Mouse (Mus musculus) ES-CJ7 (cell line): ENCODE results near the gene Gimap7.
"Not testable (repeated sequence)": the region's sequence is repeated elsewhere in the genome, so short reads cannot be mapped to it uniquely, and the experiment has no call there.

Experiments
- DNase-seq: peaks from one replicate; pipeline ENCODE4 v3.0.0; 2011; ENCODE audit warnings: low read depth, low spot score

Gene Gimap7

GRCm38 (mm10) chr6:48718455-48718854 lies at the start of gene Gimap7, which contains the start of gene Gm28053:
Gene Gimap7, plus strand, starts transcription at chr6:48718621.
Gene Gm28053, plus strand, starts transcription at chr6:48718607.
- peak; percentile 24 for DNase-seq

DNA sequence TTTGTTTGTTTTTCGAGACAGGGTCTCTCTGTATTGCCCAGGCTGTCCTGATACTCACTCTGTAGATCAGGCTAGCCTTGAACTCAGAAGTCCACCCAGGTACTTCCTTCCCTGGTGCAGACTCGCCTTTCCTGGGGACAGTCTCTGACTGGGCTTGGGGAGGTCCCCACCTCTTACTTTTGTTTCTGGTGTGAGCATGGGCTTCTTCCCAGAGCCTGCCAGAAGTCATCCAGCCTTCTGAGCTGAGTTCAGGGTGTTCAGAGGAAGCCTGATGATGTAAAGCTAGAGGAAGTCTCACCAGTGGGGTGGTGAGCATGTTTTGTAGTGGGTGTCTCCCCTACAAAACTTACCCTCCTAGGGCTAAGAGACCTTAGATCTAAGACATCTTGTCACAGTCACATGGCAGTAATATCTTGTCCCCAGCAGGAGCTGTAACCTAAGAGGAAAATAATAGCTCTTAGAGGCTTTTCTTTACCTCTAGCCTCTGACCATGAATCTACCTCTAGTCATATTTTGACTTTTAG lies 48.9 kb upstream of the Gimap7 start:
- DNase-seq: no peak

DNA sequence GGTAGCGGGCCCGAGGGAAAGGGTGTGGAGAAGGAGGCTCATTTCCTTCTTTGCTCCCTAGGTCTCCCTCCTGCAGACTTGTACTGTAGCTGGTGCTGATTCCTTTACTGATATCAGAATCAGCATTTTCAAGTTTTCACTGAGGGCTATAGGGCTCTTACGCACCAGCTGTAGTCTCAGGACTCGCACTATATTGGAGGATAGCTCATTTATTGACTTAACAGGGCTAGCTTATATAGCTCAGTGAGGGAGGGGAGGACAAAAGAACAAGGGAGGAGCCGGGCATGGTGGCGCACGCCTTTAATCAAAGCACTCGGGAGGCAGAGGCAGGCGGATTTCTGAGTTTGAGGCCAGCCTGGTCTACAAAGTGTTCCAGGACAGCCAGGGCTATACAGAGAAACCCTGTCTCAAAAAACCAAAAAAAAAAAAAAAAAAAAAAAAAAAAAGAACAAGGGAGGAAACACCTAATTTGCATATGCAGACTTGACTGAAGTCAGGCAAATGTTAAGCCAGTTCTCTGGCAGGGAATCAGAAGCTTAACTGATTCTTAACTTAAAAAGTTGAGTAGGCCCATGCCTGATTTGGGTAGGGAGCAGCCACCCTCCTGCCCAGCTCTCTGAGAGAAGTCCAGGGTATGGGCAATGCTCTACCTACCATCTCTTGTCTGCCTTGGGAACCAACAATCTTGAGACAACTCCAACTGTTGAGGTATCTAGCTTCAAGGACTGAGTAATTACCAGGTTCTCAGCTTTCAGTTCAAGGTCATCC lies 43.9 kb upstream of the Gimap7 start:
- DNase-seq: peak; percentile 17

DNA sequence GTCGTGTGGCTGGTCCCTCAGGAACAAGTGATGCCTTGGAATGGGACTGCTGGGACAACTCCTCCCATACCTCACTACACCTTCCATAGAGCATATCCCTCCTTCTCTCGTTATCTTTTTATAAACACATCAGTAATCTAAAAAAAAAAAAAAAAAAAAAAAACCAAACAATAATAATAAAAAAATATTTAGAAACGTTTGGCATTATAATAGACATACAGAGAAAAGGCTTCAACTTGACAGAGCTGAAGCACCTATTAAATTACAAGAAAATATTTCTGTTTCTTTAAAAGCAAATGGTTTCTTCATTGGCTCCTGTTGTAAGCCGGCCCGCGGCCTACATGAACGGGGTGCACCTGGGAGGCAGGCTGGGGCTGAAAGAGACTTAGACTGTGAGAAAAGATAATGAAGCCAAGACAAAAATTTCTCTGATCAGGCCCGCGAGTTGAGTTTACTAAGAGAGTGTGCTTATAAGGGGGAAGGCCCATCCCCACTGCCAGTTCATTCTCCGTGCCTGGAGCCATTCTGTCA lies 43.0 kb upstream of the Gimap7 start:
- no peak for DNase-seq

- peak; percentile 78 for DNase-seq
These were observed 42.2 kb upstream of the Gimap7 start, which contains the start of gene Gimap9 for GRCm38 (mm10) chr6:48675931-48676859. Gene Gimap9, plus strand, starts transcription at chr6:48676129.

DNA sequence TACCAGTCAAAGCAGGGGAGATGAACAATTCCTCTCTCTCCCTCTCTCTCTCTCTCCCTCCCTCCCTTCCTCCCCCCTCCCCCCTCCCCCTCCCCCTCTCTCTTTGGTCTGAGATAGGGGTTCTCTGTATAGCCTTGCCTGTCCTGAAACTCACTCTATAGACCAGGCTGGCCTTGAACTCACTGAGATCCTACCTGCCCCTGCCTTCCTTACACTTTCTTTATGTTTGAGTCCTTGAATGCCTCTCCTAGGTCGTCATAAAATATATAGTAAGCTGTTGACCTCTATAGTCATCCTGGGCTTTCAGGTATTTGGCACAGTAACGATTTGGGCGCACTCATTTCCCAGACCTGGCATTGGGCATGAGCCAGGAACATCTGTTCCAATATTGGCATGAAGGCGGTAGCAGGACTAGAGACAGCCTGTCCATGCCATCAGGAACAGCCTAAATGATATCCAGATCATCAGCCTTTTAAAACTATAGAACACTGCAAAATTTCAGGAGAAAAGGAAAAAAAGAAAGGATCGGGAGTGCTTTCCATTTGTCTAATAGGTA lies 41.5 kb upstream of the Gimap7 start:
- no peak for DNase-seq

- no peak for DNase-seq
These were observed 40.7 kb upstream of the Gimap7 start for GRCm38 (mm10) chr6:48677492-48678345.

DNA sequence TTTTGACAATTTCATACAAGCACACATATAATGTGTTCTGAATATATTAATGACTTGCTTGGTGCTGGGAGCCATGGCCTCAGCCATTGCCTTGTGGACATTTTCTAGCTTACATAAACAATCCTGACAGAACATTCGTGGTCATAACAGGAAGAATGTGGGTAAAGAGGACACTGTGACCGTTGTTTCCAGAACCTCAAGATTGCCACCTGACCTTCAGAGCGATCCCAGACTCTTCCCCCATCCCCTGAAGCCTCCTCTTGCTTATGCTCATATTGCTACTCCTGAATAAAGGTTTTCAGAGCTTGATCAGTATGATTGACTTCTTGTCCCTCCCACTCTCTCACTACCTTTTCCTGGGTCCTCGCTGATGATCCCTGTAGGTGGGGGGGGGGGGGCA lies 40.0 kb upstream of the Gimap7 start:
- DNase-seq: no peak

GRCm38 (mm10) chr6:48679701-48680100 lies 38.7 kb upstream of the Gimap7 start:
- DNase-seq: no peak

GRCm38 (mm10) chr6:48680421-48680820 lies 38.0 kb upstream of the Gimap7 start:
- DNase-seq: no peak

DNA sequence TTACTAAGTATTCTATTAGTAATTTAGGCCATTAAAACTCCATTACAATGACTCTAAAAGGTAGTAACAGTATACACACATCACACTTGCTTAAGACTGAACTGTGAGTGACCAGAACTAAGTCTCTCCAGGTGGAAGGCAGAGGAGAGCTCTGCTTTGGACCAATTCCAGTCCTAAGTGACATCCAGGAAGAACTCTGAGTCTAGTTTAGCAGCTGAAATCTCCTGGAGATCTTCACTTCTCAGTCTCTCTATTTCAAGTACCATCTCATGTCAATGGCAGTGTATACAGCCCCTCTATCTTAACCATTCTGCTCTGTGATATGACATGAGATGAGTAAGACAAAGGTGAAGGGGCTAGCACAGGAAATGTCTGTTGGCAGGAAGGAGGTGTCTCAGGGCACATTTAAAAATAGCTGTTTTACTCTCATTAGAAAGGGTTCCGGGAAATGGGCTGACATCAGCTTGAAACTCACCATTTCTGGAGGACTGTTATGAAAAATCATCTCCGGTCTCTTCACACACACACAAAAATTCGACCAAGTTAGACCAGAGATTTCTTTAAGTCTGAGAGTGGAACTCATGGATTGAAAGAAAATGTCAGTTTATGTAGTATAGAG lies 36.8 kb upstream of the Gimap7 start:
- DNase-seq: no peak

DNA sequence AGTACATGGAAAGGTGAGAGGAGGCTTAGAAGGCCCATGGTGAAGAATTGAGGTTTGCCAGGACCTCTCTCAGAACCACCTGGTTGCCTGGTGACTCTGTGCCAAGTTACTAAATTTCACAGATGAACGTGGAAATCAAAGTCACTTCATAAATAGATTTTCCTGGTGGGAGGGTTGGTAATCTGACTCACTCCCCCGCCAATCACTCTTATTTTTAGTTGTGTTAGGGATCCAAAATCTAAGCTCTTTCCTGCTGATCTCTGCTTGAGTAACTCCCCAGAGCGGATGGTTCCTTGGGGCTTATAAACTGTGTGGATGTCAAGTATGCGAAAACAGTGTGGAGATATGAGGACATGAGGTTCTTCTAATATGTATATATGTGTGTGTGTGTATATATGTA lies 36.1 kb upstream of the Gimap7 start:
- no peak for DNase-seq

DNA sequence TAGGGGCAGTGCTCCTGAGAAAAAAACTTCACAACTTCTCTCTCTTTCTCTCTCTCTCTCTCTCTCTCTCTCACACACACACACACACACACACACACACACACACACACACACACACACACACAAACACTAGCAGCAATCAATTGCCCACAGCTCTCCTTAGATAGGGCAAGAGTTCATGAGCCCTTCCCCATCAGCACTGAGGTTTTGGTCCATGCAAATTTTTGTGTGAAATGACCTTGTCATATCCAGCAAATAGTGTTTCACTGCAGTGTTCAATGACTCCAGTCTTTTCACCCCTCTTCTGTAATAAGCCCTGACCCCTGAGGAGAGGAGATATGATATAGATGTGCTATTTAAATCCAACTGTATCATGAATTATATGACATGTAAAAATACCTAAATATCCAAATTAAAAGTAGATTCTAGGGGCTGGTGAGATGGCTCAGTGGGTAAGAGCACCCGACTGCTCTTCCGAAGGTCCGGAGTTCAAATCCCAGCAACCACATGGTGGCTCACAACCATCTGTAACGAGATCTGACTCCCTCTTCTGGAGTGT lies 35.1 kb upstream of the Gimap7 start:
- DNase-seq: not testable (repeated sequence)

- DNase-seq: no peak
These were observed 34.1 kb upstream of the Gimap7 start, which contains the start of gene Gimap4 for GRCm38 (mm10) chr6:48684319-48684718. Gene Gimap4, plus strand, starts transcription at chr6:48684549.

GRCm38 (mm10) chr6:48684806-48685205 lies 33.6 kb upstream of the Gimap7 start:
- DNase-seq: no peak

GRCm38 (mm10) chr6:48685251-48685650 lies 33.2 kb upstream of the Gimap7 start:
- no peak for DNase-seq

DNA sequence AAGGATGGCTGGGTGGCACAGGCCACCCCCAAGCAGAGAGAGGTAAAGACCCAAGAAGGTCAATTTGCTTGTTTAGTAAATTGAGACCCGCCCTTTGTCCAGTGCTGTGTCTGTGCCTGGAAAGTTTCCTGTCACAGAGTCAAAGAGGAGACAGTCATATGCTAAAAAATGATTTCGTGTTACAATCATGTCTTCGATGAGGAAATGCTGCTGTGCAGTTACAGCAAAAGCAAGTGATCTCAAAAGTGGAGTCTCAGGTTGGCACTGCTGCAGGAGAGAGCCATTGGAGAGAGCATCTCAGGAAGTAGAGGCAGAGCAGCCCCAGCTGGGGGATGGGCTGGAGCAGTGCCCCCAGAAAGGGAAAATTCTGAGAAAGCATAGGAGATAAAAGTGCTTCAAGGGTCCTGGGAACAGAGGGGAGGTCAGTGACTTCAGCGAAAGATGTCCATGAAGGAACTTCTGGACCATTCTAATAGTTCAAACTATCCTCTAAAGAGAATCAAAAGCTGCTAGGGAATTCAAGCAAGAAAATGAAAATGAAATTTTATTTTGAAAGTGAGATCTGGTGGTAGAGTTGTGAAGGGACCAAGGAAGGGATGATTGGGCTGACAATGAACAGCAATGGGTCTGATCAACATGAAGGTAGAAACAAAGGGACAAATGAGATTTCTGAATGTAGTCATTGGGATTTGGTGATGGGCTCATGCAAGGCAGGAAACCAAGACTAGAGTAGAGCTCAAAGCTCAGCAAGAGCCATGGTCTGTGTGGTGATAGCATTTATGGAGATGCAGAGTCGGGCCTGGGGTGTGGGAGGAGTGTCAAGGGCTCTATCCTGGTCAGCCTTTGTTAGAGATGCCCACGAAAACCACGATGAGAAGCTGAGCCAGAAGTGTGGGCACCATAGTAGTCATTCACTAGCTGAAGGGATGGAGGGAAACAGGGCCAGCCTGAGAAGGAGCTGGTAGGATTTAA lies 32.4 kb upstream of the Gimap7 start:
- DNase-seq: no peak

GRCm38 (mm10) chr6:48687077-48687476 lies 31.3 kb upstream of the Gimap7 start:
- no peak for DNase-seq

- no peak for DNase-seq
These were observed 29.1 kb upstream of the Gimap7 start for GRCm38 (mm10) chr6:48689320-48689719.
